In genomic region chr11:24349967-24350643, GRCm38 (mm10) we compare ENCODE assay signal across 22 mouse cellular contexts.
A peak's percentile ranks its signal among the peaks of the same experiment; 100 is the strongest.
DNase-seq lines count a peak whose midpoint lies in the region; ATAC-seq and TF ChIP-seq lines count a peak whose summit lies in the region.
"Had no signal": no experiment of that assay in that cellular context is flagged by ENCODE, and none has a peak within 500 bp of the region (broad histone marks: within the 10 kb centered on the region; RNA-seq: fewer than 3 reads in every experiment).

No protein-coding gene starts in this region.

- no peak for TF ChIP-seq CTCF in forebrain, postnatal 0 days (IDR thresholded peaks at IDR 0.05; ENCODE audit: low read depth)

- no peak overlapping the region for H3K27ac ChIP-seq in forebrain, embryonic 11.5 days (ENCODE audit: low read depth, low read length)
- no peak overlapping the region for H3K27ac ChIP-seq in forebrain, postnatal 0 days (ENCODE audit: low read depth, low read length)
- no peak overlapping the region for H3K27ac ChIP-seq in embryonic facial prominence, embryonic 14.5 days (replicated peaks; ENCODE audit: low read depth, low read length)
- H3K27ac ChIP-seq in midbrain, embryonic 12.5 days (replicated peaks), result no peak overlapping the region
- H3K27ac ChIP-seq: embryonic facial prominence, embryonic 13.5 days; gastrocnemius, adult 2 months; left cerebral cortex, adult 2 months; limb, embryonic 13.5 days; liver, embryonic 14.5 days; stomach, embryonic 15.5 days had no signal

- H3K4me2 ChIP-seq in forebrain, embryonic 11.5 days (ENCODE audit: low read depth, low read length, severe bottlenecking), result 0 out of 2 replicates have a peak overlapping the region, but pooled peaks have one; percentile 18
- no peak overlapping the region for H3K4me2 ChIP-seq in forebrain, postnatal 0 days (ENCODE audit: low read depth)
- no peak overlapping the region for H3K4me2 ChIP-seq in embryonic facial prominence, embryonic 14.5 days (ENCODE audit: low read depth, low read length)
- peak overlapping the region; percentile 23 for H3K4me2 ChIP-seq in midbrain, embryonic 12.5 days (replicated peaks)
- H3K4me2 ChIP-seq: embryonic facial prominence, embryonic 13.5 days; limb, embryonic 13.5 days; stomach, embryonic 15.5 days had no signal

- no peaks in the 10 kb centered on the region for H3K9me3 ChIP-seq in forebrain, embryonic 11.5 days (ENCODE audit: control insufficient read depth, low read length)
- H3K9me3 ChIP-seq in forebrain, postnatal 0 days (ENCODE audit: low read length), result no peaks in the 10 kb centered on the region
- H3K9me3 ChIP-seq in embryonic facial prominence, embryonic 14.5 days (ENCODE audit: control insufficient read depth, low read length), result no peaks in the 10 kb centered on the region
- H3K9me3 ChIP-seq in midbrain, embryonic 12.5 days, result no peaks in the 10 kb centered on the region
- H3K9me3 ChIP-seq: embryonic facial prominence, embryonic 13.5 days; limb, embryonic 13.5 days; megakaryocyte, embryonic 14.5 days; stomach, embryonic 15.5 days had no signal

- no peak overlapping the region for H3K4me3 ChIP-seq in forebrain, embryonic 11.5 days (ENCODE audit: low read depth, low read length)
- no peak overlapping the region for H3K4me3 ChIP-seq in forebrain, postnatal 0 days (ENCODE audit: low read depth, low read length)
- H3K4me3 ChIP-seq in embryonic facial prominence, embryonic 14.5 days (ENCODE audit: low read depth, low read length), result no peak overlapping the region
- no peak overlapping the region for H3K4me3 ChIP-seq in midbrain, embryonic 12.5 days
- H3K4me3 ChIP-seq: embryonic facial prominence, embryonic 13.5 days; gastrocnemius, adult 2 months; left cerebral cortex, adult 2 months; limb, embryonic 13.5 days; megakaryocyte, embryonic 14.5 days; stomach, embryonic 15.5 days had no signal

- peaks cover 8% of the 10 kb centered on the region for H3K4me1 ChIP-seq in forebrain, embryonic 11.5 days (replicated peaks; ENCODE audit: control insufficient read depth, insufficient read depth, low read length)
- no peaks in the 10 kb centered on the region for H3K4me1 ChIP-seq in forebrain, postnatal 0 days (ENCODE audit: insufficient read depth)
- H3K4me1 ChIP-seq in embryonic facial prominence, embryonic 14.5 days (ENCODE audit: control insufficient read depth, insufficient read depth, low read length), result peaks cover 7% of the 10 kb centered on the region; the same call in 1 of the 2 replicates
- H3K4me1 ChIP-seq in midbrain, embryonic 12.5 days, result peaks cover 21% of the 10 kb centered on the region
- H3K4me1 ChIP-seq: megakaryocyte, embryonic 14.5 days; stomach, embryonic 15.5 days had no signal

- H3K27me3 ChIP-seq in forebrain, embryonic 11.5 days (ENCODE audit: control insufficient read depth, insufficient read depth, low read length), result no peaks in the 10 kb centered on the region
- H3K27me3 ChIP-seq in forebrain, postnatal 0 days (ENCODE audit: insufficient read depth, low read length), result no peaks in the 10 kb centered on the region
- H3K27me3 ChIP-seq in embryonic facial prominence, embryonic 14.5 days (replicated peaks; ENCODE audit: control insufficient read depth, insufficient read depth, low read length), result no peaks in the 10 kb centered on the region
- H3K27me3 ChIP-seq in midbrain, embryonic 12.5 days, result peaks cover 1% of the 10 kb centered on the region; the same call in 1 of the 2 replicates
- H3K27me3 ChIP-seq: embryonic facial prominence, embryonic 13.5 days; limb, embryonic 13.5 days; megakaryocyte, embryonic 14.5 days; stomach, embryonic 15.5 days had no signal

- DNase-seq in forebrain, embryonic 11.5 days (ENCODE audit: low spot score), result peak; percentile 67
- no peak for DNase-seq in forebrain, postnatal 0 days
- DNase-seq in R1 (ENCODE audit: low read depth, low spot score), result peak; percentile 11
- DNase-seq in embryonic facial prominence, embryonic 14.5 days (ENCODE audit: low spot score), result peak; percentile 32
- no peak for DNase-seq in urinary bladder, postnatal 25 days (ENCODE audit: low spot score)
- no peak for DNase-seq in neural tube, embryonic 10.5 days (ENCODE audit: extremely low spot score, low spot score)
- DNase-seq in B cell, adult 2 months, result no peak
- DNase-seq: adrenal gland, postnatal 25 days; cerebellum, adult 9-10 months; gastrocnemius, adult 2 months; heart, adult 18-20 months; spleen, adult 18-20 months; thymus, adult 2 months had no signal

- H3K36me3 ChIP-seq in forebrain, embryonic 11.5 days (ENCODE audit: control insufficient read depth, insufficient read depth, low read length), result no peaks in the 10 kb centered on the region
- no peaks in the 10 kb centered on the region for H3K36me3 ChIP-seq in forebrain, postnatal 0 days (ENCODE audit: insufficient read depth)
- no peaks in the 10 kb centered on the region for H3K36me3 ChIP-seq in embryonic facial prominence, embryonic 14.5 days (ENCODE audit: control insufficient read depth, insufficient read depth, low read length)
- no peaks in the 10 kb centered on the region for H3K36me3 ChIP-seq in midbrain, embryonic 12.5 days
- H3K36me3 ChIP-seq: embryonic facial prominence, embryonic 13.5 days; limb, embryonic 13.5 days; stomach, embryonic 15.5 days had no signal

- WGBS in forebrain, embryonic 11.5 days, result 11% methylated on average over 10 of the region's 10 CpGs
- 18% methylated on average over 10 of the region's 10 CpGs for WGBS in forebrain, postnatal 0 days
- 27% methylated on average over 10 of the region's 10 CpGs for WGBS in embryonic facial prominence, embryonic 14.5 days
- WGBS in midbrain, embryonic 12.5 days, result 16% methylated on average over 10 of the region's 10 CpGs

- H3K9ac ChIP-seq in forebrain, embryonic 11.5 days (ENCODE audit: low read length), result no peak overlapping the region
- H3K9ac ChIP-seq in forebrain, postnatal 0 days, result no peak overlapping the region
- H3K9ac ChIP-seq in embryonic facial prominence, embryonic 14.5 days (ENCODE audit: low read depth, low read length), result no peak overlapping the region
- H3K9ac ChIP-seq in midbrain, embryonic 12.5 days (replicated peaks), result no peak overlapping the region
- H3K9ac ChIP-seq: embryonic facial prominence, embryonic 13.5 days; limb, embryonic 13.5 days; liver, embryonic 14.5 days; stomach, embryonic 15.5 days had no signal

- peak; percentile 62; the same call in 1 of the 2 replicates for ATAC-seq in forebrain, embryonic 11.5 days (replicated peaks; ENCODE audit: low FRiP score)
- ATAC-seq in forebrain, postnatal 0 days, result no peak
- ATAC-seq in embryonic facial prominence, embryonic 14.5 days (ENCODE audit: low read depth), result no peak
- ATAC-seq in midbrain, embryonic 12.5 days (ENCODE audit: low FRiP score, low read depth), result peak; percentile 75
- ATAC-seq: activated CD4-positive, CD25-positive, alpha-beta regulatory T cell, adult 4 months; lung, postnatal 0 days had no signal

Comparison
In these comparisons a context has a peak if more than half of its experiments do, and no peak if none do; other contexts are left out.
1. ATAC-seq: peak in forebrain, embryonic 11.5 days (single experiment) and midbrain, embryonic 12.5 days (single experiment); none in forebrain, postnatal 0 days (single experiment) and embryonic facial prominence, embryonic 14.5 days (single experiment).
2. DNase-seq: peak in forebrain, embryonic 11.5 days (single experiment), R1 (single experiment) and embryonic facial prominence, embryonic 14.5 days (single experiment); none in forebrain, postnatal 0 days (single experiment), urinary bladder, postnatal 25 days (single experiment), neural tube, embryonic 10.5 days (single experiment) and B cell, adult 2 months (0 of 2).
3. H3K4me2 ChIP-seq: peak in forebrain, embryonic 11.5 days (single experiment) and midbrain, embryonic 12.5 days (single experiment); none in forebrain, postnatal 0 days (single experiment) and embryonic facial prominence, embryonic 14.5 days (single experiment).